Mouse (Mus musculus) megakaryocyte-erythroid progenitor cell, adult 5-6 weeks (primary cell): ENCODE results near the gene Nrgn. TPM values are rescaled to one million over a fixed set of nuclear protein-coding genes. Genes with fewer than 3 reads are reported as not detected.

Experiments
- ATAC-seq: replicated peaks from 2 replicates; pipeline ENCODE4 v1.8.0; 2016; ENCODE audit warnings: mild to moderate bottlenecking, inconsistent platforms; ENCODE audit not compliant: severe bottlenecking, poor library complexity, low FRiP score, low TSS enrichment
- total RNA-seq, 2 experiments: library from RNA; stranded (forward) in 1 of 2; stranded (reverse) in 1 of 2; fragments of 200-1000, 215-1000 nt in 1 of 2; fragments of >200 nt in 1 of 2; fragmentation: Nextera tagmentation in 1 of 2; gene quantifications; 2 replicates each; pipeline ENCODE4 v1.2.3; 2014 to 2017

The Nrgn gene
- total RNA-seq (2014; fragmentation: Nextera tagmentation) (16.8 and 21.8 TPM in 2 replicates), total RNA-seq (2017) (7.1 and 8.3 TPM in 2 replicates)

DNA sequence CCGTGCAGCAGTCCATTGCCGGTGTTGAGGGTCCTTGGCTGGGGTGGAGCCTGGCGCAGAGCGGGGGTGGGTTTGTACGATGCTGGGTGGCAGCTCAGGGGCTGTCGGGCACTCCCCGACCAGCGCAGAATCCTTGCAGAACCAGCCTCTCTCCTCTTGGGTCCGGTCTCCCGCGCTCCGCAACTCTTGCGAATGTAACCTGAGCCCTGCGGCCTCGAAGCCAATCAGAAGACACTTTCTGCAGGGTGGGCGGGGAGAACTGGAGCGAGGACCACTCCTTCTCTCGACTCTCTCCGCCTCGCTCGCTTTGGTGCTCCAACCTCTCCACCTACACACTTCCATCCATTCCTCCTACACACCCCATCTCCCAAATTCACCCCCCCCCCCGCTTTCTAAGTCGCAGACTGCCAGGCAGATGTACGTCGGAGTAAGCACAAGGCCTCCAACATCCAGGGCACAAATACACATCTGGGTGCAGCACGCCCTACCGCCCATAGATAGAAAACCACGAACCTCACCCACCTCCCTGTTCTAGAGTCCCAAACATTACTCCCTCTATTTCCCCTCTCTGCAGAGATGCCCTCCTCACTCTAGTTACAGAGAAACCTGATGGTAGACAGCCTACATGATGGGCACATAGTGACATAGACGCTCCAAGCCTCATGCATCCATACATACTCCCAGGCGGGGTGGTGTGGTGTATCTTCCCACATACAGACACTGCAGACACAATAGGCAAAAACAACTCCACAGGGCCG, at the start of gene Nrgn:
TSS of gene Nrgn (minus strand) at position 369 of the 758 bp plus-strand sequence.
- peak; percentile 94 for ATAC-seq

DNA sequence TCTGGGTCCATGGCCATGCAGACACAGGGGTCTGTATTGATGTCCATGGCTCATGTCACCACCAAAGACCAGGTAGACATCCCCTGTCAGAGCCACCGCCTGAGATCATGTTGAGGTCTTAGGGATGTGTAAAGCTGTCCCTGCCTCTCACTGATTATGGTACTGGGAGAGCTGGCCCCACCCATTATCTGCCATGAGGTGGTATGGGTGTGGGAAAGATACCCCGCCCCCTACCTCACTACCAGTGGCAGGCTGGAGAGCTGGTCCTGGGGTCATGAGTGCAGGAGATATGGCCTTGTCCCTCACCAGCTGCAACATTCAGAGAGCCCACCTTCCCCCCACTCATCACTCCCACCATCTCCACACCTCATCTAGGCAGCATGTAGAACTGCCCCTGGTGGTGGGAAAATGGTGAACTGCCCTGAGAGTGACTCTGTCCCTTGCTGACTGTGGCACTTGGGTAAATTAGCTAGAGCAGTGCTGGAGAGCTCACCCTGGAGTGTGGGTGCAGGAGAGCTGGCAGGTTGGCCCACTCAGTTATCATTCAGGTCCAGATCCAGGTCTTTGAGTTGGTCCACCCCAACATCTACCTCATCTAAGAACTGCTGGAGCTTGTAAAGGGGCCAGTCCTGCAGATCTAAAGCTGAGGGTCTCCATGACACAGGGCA, 48.0 kb upstream of the Nrgn start:
- peak; percentile 95 for ATAC-seq

DNA sequence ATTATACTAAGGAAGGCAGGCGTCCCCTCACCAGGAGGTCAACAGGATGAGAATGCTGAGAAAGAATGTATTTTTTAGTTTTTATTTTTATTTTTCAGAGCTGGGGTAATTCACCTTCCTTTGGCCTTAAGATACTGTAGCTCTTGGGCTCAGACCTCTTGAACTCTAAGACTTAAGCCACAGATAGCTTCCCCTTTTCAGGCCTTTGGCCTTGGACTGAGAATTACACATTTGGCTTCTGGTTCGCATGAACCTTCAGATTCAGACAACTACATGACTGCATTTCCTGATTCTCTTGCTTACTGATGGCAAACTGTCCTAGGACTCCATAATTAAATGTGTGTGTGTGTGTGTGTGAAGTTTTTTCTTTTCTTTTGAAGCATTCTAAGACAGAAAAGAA, 45.9 kb upstream of the Nrgn start:
- ATAC-seq = no peak

DNA sequence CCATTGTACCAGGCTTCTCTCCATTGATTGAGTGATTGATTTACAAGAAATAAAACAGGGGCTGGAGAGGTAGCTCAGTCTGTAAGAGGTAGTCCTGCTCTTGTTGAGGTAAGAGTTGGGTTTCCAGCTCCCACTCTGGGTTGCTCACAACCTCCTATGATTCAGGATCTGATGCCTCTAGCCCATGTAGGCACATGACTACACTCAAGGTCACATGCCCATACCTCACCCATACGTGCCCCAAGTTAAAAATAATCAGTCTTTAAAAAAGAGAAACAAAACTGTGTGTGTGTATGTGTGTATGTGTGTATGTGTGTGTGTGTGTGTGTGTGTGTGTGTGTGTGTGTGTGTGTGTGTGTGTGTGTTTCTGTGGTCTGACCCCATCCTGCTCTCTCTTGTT, 42.9 kb upstream of the Nrgn start:
- no peak for ATAC-seq

DNA sequence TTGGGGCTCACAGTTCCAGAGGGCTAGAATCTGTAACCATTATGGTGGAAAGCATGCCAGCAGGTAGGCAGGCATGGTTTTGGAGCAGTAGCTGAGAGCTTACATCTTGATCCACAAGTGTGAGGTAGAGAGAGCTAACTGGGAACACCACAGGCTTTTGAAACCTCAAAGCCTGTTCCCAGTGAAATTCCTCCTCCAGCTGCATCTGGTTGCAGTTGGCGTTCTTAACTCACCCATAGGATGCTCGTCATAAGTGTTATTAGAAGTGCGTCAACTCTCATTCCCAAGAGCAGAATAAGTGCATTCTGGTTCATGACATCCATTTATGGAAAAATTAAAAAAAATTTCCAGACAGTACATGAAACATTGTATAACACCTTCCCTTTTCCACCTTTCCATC, 41.0 kb upstream of the Nrgn start:
- no peak for ATAC-seq

DNA sequence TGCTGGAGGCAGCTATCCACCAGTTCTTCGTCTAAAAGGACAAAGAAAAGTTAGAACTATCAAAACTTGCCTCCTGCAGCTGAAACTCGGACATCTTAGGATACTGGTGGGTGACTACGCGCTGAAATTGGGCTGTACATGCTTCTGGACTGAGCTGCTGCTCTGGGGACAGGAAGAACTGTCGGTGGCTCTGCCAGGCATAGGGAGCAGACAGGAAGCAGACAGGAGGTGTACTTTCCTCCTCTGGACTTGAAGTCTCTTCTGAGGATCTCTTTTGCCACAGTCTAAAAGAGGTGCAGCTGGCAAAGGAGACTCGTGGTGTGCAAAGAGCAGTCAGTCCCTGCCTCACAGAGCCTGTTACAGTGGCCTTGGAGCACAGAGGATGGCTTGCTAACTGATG, 39.9 kb upstream of the Nrgn start:
- peak; percentile 48 for ATAC-seq

DNA sequence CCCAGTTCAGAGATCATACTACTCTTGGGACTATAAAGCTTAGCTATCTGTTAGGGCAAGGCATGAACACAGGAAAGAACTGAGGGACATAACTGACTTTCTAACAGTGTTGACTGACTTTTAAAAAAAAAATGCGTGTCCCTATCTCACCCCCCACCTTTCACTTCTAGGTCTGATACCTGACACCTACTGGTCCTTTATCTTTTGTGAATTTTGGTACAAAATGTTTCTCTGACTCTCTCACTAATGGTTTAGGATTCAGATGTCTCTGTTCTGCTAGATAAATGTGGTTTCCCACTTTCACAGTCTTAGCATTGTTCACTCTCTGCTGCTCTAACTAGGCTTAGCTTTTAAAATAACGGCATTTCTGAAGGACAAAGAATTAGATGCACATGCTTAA, 39.3 kb upstream of the Nrgn start:
- ATAC-seq = peak; percentile 77

DNA sequence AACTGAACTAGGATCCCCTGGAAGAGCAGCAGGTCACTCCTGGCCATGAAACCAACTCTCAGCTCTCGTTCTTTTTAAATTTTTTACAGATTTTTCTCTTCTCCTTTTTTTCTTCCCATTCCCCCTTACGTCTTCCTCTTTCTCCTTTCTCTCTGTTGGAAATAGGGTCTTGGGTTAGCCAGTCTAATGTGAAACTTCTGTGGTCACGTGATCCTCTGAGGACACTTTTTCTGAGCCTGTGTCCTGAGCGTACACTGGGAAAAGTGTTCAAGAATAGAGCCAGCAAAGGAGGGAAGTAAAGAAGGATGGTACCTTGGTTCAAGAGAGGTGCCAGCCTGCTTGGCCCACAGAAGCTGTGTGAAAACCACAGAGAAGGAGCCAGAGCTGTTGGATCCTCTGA, 37.7 kb upstream of the Nrgn start:
- no peak for ATAC-seq

DNA sequence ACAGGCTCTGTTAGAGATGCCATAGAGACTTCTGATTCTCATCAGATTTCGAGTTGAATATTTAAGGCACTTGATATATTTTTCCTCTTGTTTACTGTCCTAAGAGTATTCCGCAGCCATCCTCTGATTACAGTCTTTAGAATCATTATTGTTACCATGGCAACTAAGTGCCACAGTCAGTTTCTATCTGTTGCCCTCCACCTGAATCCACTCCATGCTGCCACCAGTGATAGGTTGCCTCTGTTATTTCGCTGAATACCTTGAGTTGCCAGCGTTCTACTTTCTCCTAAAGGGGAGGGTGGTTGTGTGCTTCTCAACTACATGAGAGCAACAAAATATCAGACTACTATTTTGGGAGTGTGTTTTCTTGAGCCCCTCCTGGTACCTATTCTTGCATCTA, 34.0 kb upstream of the Nrgn start:
- ATAC-seq = peak; percentile 58; the same call in 1 of the 2 replicates

DNA sequence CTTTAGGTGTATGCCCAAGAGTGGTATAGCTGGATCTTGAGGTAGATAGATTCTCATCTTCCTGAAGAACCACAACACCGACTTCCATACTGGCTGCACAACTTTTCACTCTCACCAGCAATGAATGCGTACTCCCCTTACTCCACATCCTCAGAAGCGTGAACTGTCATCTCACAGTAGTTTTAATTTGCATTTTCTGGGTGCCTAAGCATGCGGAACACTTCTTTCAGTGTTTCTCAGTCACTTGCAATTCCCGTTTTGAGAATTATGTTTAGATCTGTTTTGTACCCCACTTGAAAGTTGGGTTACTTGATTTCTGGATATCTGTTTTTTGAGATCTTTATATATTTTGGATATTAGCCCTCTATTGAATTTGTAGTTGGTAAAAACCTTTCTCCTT, 30.9 kb upstream of the Nrgn start:
- ATAC-seq = no peak

DNA sequence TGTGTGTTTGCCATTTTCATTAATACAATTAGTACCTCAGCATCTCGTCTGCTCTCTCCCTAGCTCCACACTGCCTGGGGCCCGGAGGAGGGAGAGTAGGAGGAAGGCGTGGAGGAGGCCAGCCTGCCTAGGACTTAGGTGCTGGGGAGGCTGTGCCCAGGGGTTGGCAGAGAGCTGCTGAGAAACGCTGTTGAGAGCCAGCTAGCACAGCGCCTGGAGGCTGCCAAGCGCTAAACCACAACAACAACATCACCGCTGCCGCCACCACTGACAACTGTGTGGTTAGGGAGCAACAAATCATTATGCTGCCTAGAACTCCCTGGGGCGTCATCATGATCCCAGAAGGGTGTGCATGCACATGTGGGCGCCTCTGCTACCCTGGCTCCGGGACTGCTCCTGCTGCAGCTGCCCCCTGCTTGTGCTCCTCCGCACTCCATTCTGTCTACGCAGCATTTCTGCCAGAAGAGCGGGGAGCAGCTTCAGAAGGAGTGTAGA, 23.8 kb upstream of the Nrgn start:
- peak; percentile 86 for ATAC-seq

DNA sequence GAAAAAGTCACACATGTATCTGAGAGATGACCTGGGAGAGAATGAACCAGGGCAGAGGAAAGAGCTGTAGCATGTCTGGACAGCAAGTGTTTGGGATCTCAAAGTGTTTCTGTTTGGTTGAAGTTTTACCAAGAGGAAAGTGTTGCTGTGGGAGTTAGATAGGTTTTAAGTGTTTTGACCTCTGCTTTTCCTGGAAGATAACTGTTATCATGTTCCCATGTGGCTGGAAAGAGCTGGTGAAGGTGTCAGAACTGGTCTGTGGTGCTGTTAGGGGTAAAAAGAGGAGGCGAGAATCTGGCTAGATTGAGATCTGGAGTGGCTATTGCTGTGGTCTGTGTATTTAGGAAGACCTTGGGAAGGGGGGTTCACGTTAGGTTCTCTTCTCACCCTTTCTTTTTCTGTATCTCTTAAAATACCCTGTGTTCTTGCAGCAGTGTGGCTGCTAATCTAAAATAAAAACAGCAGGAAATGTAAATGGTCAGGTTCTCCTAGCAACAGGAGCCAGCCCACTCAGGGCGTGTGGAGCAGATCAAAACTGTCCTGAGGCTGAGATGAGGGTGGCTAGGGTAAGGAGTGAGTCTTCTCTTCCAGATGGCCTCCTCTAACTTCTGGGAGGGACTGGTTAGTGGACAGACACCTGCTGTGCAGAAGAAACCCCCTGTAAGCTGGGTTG, 19.6 kb upstream of the Nrgn start:
- ATAC-seq = peak; percentile 28

DNA sequence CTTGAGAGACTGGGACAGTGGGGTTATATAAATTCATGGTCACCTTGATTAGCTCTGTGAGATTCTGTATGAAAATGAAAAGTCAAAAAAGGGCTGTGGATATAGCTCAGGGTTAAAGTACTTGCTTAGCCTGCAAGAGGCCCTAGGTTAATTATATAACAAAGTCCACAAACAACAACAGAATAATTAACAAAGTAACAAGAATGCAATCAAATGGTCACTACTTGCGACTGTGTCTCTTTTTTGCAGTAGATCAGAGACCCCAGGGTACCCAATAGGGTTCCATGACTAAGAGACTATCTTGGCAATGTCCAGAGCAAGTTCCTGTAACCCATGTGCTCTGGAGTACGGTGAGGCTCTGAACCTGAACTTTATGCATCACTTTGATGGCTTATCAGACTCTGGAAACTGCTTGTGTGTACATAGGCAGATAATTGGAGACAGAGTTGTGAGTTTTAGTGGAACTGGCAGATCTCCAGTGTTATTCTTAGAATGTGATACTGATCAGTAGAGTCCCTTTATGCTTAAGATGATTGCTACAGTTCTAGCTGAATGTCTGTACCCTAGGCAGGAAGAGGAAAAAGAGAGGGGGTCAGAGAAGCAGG, 16.6 kb upstream of the Nrgn start:
- ATAC-seq = no peak

DNA sequence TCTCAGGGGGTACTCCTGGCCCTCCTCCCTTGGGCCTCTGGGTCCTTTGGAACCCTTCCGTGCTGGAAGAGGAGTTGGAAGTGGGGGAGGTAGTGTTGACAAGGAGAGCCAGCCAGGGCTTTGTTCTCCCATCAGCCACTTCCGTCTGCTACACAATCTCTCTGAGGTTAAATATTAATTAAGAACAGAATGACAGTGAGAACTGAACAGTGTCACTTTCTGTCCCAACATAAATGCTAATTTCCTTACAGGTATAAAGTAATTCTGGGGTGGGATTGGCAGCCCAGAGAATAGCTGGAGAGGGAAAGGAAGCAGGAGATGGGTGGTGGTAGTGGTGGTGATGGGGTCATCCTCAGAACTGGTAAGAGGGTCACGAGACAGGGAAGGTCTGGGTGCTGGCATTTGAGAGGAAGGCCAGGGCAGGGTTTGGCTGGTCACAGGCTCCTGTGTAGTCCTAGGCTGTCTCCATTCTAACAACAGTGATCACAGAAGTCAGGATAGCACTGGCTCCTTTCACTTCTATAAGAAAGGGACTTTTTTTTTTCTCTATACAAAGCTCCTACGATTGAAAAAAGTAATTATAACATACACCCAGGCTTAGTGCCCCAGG, 16.0 kb upstream of the Nrgn start:
- no peak for ATAC-seq

DNA sequence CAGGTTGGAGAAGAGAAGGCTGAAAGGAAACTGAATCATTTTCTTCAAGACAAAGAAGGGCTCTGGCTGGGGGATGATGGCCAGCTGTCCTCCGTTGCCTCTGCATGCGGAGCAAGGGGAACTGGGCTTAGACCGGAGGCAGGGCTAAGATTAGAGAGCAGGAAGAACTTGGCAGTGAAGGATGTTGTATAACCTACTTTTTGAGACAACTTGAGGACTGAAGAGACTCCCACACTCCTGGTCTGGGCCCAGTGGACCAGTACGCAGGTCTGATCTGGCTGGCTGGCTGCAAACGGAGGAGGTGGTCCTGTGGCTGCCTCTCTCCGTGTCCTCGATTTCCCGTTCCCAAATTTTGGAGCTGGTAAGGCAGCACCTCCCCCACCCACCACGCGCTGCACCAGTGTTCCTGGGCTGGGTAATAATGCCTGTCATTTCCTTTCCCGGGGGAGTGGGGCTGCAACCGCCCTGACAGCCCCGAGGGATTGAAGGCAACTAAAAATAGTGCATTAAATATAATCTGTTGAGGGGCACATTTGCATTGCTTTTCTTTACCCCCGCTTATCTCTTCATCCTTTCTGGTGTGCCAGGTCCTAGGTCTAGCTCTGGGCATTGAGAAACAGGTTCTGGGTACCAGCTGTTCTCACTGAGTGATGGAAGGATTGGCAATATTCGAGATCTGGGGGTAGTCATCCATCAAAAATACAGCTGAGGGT, 15.3 kb upstream of the Nrgn start:
- peak; percentile 33 for ATAC-seq

DNA sequence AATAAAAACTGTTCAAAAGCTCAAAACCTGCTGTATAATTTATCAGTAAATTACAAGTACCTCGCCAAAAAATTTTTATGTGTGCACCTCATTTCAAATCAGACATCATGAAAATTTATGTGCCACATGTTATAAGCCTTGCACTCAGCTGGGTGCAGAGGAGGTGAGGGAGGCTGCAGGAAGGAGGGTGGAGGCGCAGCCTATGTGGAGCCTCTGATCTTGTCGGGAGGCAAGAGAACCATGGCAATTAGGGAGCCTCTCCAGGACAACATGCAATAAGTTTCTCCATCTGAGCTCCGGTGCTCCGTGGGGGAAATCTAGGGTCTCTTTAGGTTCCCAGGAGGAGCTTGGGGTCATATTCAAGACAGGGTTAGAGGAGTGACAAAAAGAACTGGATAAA, 14.8 kb upstream of the Nrgn start:
- ATAC-seq = peak; percentile 59

DNA sequence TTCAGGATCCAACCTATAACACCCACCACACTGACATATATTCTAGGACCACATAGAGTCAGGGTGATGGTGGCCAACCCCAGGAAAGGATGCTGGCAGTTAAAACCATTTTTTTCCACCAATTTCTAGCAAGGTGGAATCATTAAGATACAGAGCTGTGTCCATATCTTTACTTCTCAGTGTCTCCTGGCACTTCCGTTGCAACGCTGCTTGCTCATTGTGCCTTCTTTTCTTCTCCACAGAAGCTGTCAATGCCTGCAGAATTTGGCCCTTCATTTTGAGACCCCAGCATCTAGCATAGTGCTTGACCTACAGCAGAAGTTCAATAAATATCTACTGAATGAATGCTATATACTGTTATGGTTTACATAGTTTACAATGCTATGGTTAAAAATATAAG, 14.3 kb upstream of the Nrgn start:
- ATAC-seq = peak; percentile 53

DNA sequence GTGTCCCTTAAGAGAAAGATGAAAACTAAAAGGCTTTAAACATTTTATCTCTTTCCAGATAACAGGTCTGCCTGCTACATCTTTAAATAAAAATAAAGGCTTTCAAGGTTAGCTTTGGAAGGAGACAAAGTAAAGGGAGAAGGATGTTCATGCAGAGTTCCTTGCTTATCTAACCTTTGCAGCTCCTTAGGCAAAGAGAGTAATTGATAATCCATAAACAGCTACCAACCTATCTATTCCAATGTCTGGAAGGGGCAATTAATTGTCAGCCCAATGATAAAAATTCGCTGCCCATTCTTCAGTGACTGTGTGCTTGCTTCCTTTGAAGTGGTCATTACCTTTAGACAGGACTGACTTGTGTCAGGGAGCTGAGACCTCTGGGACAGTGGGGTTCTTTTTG, 11.1 kb upstream of the Nrgn start:
- no peak for ATAC-seq

DNA sequence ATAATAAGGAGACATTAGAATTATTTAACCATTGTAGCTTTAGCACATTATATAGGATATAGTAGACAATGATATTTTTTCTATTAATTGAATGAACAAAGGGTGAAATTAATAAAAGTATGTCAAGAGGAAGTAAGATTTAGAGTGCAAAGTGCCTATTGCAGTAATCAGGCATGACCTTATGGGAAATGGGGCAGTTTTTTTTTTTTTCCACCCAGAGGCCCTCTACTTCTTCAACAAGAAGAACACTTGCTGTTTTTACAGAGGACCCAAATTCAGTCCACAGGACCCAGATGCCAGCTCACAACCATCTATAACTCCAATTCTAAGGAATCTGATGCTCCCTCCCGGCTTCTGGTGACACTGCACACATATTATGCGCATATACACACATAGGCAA, 7.9 kb upstream of the Nrgn start:
- ATAC-seq = no peak
